Mouse (Mus musculus) olfactory bulb, adult 2 months (tissue): ENCODE data around the gene Mrps25.

Experiments used
- CTCF ChIP-seq: fragments of 200-500 bp; IDR thresholded peaks from 2 replicates; pipeline ENCODE4 v1.5.1; 2012; ENCODE audit warnings: low read depth, mild to moderate bottlenecking, low read length, moderate library complexity; ENCODE audit not compliant: insufficient read depth
- POLR2A ChIP-seq: fragments of 200-500 bp; IDR thresholded peaks from 2 replicates; pipeline ENCODE4 v1.6.1; 2012; ENCODE audit warnings: mild to moderate bottlenecking, low read depth, low read length, moderate library complexity; ENCODE audit not compliant: insufficient read depth

DNA sequence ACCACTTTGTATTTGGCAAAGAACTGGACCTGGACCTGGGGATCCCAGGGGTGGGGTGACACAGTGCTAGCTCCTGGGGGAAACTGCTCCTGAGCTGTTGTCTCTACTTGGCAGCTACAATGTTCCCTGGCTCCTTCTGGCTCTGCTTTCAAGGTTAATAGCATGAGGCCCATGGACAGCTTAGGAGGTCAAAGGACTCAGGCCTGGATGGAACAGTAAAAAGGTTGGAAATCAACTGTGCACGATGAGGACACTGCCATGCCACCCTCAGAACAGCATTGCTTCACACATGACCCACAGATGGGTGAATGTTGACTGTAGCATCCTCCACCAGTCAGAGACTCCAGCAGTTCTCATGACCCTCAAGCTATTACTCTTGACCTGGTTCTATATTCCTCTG is 47.5 kb upstream of the Mrps25 start:
- TF ChIP-seq POLR2A (no peak), CTCF (no peak)
